Mouse (Mus musculus): ENCODE measurements around the gene Pdgfc. TPM values are rescaled to one million over a fixed set of nuclear protein-coding genes. Genes with fewer than 3 reads are reported as not detected.

Gene Pdgfc
- polyA plus RNA-seq, 1 experiment from 2014 or later, result 27.7 TPM

- DNase-seq (ENCODE audit: low spot score) (no peak), ATAC-seq (ENCODE audit: low read depth) (no peak)
- Histone ChIP-seq H3K4me3 (ENCODE audit: low read depth, low read length) (no peak overlapping the region), H3K4me2 (ENCODE audit: low read depth, low read length) (no peak overlapping the region), H3K27ac (replicated peaks; ENCODE audit: low read depth, low read length) (no peak overlapping the region), H3K36me3 (ENCODE audit: control insufficient read depth, insufficient read depth, low read length) (no peaks in the 10 kb centered on the region), H3K27me3 (replicated peaks; ENCODE audit: control insufficient read depth, insufficient read depth, low read length) (no peaks in the 10 kb centered on the region), H3K4me1 (ENCODE audit: control insufficient read depth, insufficient read depth, low read length) (no peaks in the 10 kb centered on the region; the same call in 1 of the 2 replicates), H3K9me3 (ENCODE audit: control insufficient read depth, low read length) (no peaks in the 10 kb centered on the region), H3K9ac (ENCODE audit: low read depth, low read length) (no peak overlapping the region)
- WGBS, result 73% methylated on average over 1 of the region's 1 CpGs
Measured at GRCm38 (mm10) chr3:81057719-81058118, 21.5 kb downstream of the Pdgfc start.

DNA sequence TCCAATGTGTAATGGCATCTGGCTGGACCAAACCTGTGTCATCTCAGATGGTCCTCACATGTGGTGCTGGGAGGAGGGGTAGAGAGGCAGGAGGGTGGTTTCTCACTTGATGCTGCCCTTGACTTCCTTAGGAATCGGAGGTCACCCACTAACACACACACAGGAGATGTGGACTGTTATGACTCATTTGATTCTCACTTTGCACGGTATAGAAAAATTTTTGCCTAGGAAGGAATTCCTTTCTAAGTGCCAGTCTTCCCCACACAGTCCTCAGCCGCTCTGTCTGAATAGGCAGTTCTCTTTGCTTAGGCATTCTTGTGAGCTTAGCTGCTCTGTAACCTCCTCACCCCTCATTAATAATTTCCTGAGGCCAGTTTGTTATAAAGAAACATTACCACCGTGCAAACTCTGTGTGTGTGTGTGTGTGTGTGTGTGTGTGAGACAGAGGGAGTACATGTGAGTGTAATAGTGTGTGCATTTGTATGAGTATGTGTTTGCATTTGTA lies 22.4 kb downstream of the Pdgfc start:
- Histone ChIP-seq H3K4me1 (ENCODE audit: control insufficient read depth, insufficient read depth, low read length) (no peaks in the 10 kb centered on the region; the same call in 1 of the 2 replicates), H3K4me2 (ENCODE audit: low read depth, low read length) (no peak overlapping the region), H3K27ac (replicated peaks; ENCODE audit: low read depth, low read length) (no peak overlapping the region), H3K9ac (ENCODE audit: low read depth, low read length) (no peak overlapping the region), H3K9me3 (ENCODE audit: control insufficient read depth, low read length) (no peaks in the 10 kb centered on the region), H3K36me3 (ENCODE audit: control insufficient read depth, insufficient read depth, low read length) (no peaks in the 10 kb centered on the region), H3K27me3 (replicated peaks; ENCODE audit: control insufficient read depth, insufficient read depth, low read length) (no peaks in the 10 kb centered on the region), H3K4me3 (ENCODE audit: low read depth, low read length) (no peak overlapping the region)
- WGBS, result 24% methylated on average over 4 of the region's 4 CpGs
- DNase-seq (ENCODE audit: low spot score), result peak; percentile 23
- peak; percentile 63 for ATAC-seq (ENCODE audit: low read depth)

DNA sequence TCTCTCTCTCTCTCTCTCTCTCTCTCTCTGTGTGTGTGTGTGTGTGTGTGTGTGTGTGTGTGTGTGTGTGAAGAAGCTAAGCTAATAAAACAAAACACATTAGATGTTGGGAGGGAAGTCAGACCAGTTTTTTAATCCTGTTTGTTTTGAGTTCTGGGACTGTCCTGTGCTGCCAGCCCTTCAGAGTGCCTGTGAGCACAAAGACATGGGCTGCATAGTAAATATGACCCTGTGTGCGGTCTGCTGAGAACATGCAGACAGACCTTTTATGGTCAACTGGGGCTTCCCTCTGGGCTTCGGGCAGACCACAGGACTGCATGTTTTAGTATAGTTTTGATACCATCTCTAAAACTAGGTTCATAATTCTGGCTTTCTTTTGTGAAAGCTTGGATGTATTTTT lies 32.3 kb downstream of the Pdgfc start:
- no peaks in the 10 kb centered on the region for H3K9me3 ChIP-seq (ENCODE audit: control insufficient read depth, low read length)
- WGBS, result 50% methylated on average over 2 of the region's 2 CpGs
- H3K4me3 ChIP-seq (ENCODE audit: low read depth, low read length), result no peak overlapping the region
- no peak overlapping the region for H3K27ac ChIP-seq (replicated peaks; ENCODE audit: low read depth, low read length)
- no peaks in the 10 kb centered on the region for H3K4me1 ChIP-seq (ENCODE audit: control insufficient read depth, insufficient read depth, low read length)
- DNase-seq (ENCODE audit: low spot score) (peak; percentile 59), ATAC-seq (ENCODE audit: low read depth) (no peak)
- no peak overlapping the region for H3K9ac ChIP-seq (ENCODE audit: low read depth, low read length)
- H3K36me3 ChIP-seq (ENCODE audit: control insufficient read depth, insufficient read depth, low read length), result no peaks in the 10 kb centered on the region
- no peak overlapping the region for H3K4me2 ChIP-seq (ENCODE audit: low read depth, low read length)
- H3K27me3 ChIP-seq (replicated peaks; ENCODE audit: control insufficient read depth, insufficient read depth, low read length), result no peaks in the 10 kb centered on the region

- Histone ChIP-seq H3K27ac (replicated peaks; ENCODE audit: low read depth, low read length) (no peak overlapping the region), H3K27me3 (replicated peaks; ENCODE audit: control insufficient read depth, insufficient read depth, low read length) (no peaks in the 10 kb centered on the region), H3K4me1 (ENCODE audit: control insufficient read depth, insufficient read depth, low read length) (no peaks in the 10 kb centered on the region), H3K9ac (ENCODE audit: low read depth, low read length) (no peak overlapping the region), H3K9me3 (ENCODE audit: control insufficient read depth, low read length) (no peaks in the 10 kb centered on the region), H3K4me2 (ENCODE audit: low read depth, low read length) (no peak overlapping the region), H3K36me3 (ENCODE audit: control insufficient read depth, insufficient read depth, low read length) (no peaks in the 10 kb centered on the region), H3K4me3 (ENCODE audit: low read depth, low read length) (no peak overlapping the region)
- 58% methylated on average over 1 of the region's 1 CpGs for WGBS
- no peak for ATAC-seq (ENCODE audit: low read depth)
- DNase-seq (ENCODE audit: low spot score), result no peak
Measured at GRCm38 (mm10) chr3:81101136-81101535, 64.9 kb downstream of the Pdgfc start.

DNA sequence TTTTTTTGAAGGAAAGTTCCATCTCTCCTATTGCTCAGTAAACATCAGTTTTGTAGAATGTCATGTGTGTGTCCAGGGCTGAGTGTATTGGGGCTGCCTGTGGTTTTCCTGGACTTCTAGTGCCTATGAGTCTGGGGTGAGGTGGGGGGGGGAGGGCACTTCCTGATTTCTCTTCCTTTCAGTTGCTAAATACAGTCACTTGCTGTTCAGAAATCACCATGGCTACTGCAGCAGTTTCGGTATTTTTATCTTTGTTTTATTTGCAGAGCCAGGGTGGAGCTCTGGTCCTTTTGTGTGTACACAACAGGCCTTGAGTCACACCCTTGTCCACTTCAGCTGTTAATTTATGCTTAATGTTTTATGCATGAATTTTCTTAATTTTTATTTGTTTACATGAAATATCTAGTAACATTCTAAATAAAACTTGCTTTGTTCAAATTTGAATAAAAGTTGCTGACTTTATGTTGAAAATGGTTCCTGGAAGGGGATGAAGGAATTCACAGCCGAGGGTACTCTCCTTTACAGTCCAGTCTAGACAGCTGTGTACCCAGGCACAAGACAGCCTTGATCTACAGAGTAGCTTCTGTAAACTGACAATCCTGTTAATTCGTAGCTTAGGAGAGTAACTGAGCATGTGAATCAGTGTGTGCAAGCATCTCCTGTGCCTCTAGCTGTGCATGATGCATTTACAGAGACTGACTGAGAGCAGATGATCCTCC lies 66.1 kb downstream of the Pdgfc start:
- no peaks in the 10 kb centered on the region for H3K27me3 ChIP-seq (replicated peaks; ENCODE audit: control insufficient read depth, insufficient read depth, low read length)
- H3K27ac ChIP-seq (replicated peaks; ENCODE audit: low read depth, low read length), result no peak overlapping the region
- no peaks in the 10 kb centered on the region for H3K36me3 ChIP-seq (ENCODE audit: control insufficient read depth, insufficient read depth, low read length)
- no peak overlapping the region for H3K9ac ChIP-seq (ENCODE audit: low read depth, low read length)
- no peaks in the 10 kb centered on the region for H3K9me3 ChIP-seq (ENCODE audit: control insufficient read depth, low read length)
- H3K4me3 ChIP-seq (ENCODE audit: low read depth, low read length), result no peak overlapping the region
- DNase-seq (ENCODE audit: low spot score) (peak; percentile 48), ATAC-seq (ENCODE audit: low read depth) (no peak)
- H3K4me2 ChIP-seq (ENCODE audit: low read depth, low read length), result no peak overlapping the region
- 36% methylated on average over 3 of the region's 3 CpGs for WGBS
- no peaks in the 10 kb centered on the region for H3K4me1 ChIP-seq (ENCODE audit: control insufficient read depth, insufficient read depth, low read length)

GRCm38 (mm10) chr3:81102877-81103420 lies 66.7 kb downstream of the Pdgfc start:
- no peak overlapping the region for H3K9ac ChIP-seq (ENCODE audit: low read depth, low read length)
- no peaks in the 10 kb centered on the region for H3K27me3 ChIP-seq (replicated peaks; ENCODE audit: control insufficient read depth, insufficient read depth, low read length)
- H3K4me3 ChIP-seq (ENCODE audit: low read depth, low read length), result no peak overlapping the region
- H3K27ac ChIP-seq (replicated peaks; ENCODE audit: low read depth, low read length), result no peak overlapping the region
- DNase-seq (ENCODE audit: low spot score) (no peak), ATAC-seq (ENCODE audit: low read depth) (no peak)
- H3K4me2 ChIP-seq (ENCODE audit: low read depth, low read length), result no peak overlapping the region
- WGBS, result 72% methylated on average over 5 of the region's 5 CpGs
- H3K36me3 ChIP-seq (ENCODE audit: control insufficient read depth, insufficient read depth, low read length), result no peaks in the 10 kb centered on the region
- no peaks in the 10 kb centered on the region for H3K4me1 ChIP-seq (ENCODE audit: control insufficient read depth, insufficient read depth, low read length)
- no peaks in the 10 kb centered on the region for H3K9me3 ChIP-seq (ENCODE audit: control insufficient read depth, low read length)

GRCm38 (mm10) chr3:81107515-81107914 lies 71.3 kb downstream of the Pdgfc start:
- 65% methylated on average over 1 of the region's 1 CpGs for WGBS
- no peak overlapping the region for H3K4me2 ChIP-seq (ENCODE audit: low read depth, low read length)
- H3K9ac ChIP-seq (ENCODE audit: low read depth, low read length), result no peak overlapping the region
- no peak overlapping the region for H3K27ac ChIP-seq (replicated peaks; ENCODE audit: low read depth, low read length)
- no peaks in the 10 kb centered on the region for H3K27me3 ChIP-seq (replicated peaks; ENCODE audit: control insufficient read depth, insufficient read depth, low read length)
- H3K9me3 ChIP-seq (ENCODE audit: control insufficient read depth, low read length), result no peaks in the 10 kb centered on the region
- no peak for ATAC-seq (ENCODE audit: low read depth)
- H3K4me1 ChIP-seq (ENCODE audit: control insufficient read depth, insufficient read depth, low read length), result no peaks in the 10 kb centered on the region
- no peaks in the 10 kb centered on the region for H3K36me3 ChIP-seq (ENCODE audit: control insufficient read depth, insufficient read depth, low read length)
- H3K4me3 ChIP-seq (ENCODE audit: low read depth, low read length), result no peak overlapping the region
- DNase-seq (ENCODE audit: low spot score), result no peak

DNA sequence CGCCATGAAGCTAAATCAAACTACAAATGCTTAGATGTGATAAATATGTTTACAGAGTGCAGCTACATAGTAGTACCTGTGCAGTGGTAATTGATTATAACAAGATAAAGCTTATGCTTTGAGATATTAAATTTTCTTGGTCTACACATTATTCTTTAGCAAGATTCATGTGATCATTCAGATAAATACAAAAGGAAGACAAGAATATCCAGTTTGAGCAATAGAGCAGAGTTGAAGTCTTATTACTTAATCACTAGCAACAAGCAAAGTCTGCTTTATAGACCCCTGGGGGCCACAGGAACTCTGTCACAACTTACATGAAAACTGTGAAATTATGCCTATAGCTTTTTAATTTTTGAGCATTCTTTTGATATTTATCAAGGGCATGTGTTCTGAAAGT lies 74.8 kb downstream of the Pdgfc start:
- no peak overlapping the region for H3K4me2 ChIP-seq (ENCODE audit: low read depth, low read length)
- 77% methylated on average over 1 of the region's 1 CpGs for WGBS
- ATAC-seq (ENCODE audit: low read depth), result no peak

DNA sequence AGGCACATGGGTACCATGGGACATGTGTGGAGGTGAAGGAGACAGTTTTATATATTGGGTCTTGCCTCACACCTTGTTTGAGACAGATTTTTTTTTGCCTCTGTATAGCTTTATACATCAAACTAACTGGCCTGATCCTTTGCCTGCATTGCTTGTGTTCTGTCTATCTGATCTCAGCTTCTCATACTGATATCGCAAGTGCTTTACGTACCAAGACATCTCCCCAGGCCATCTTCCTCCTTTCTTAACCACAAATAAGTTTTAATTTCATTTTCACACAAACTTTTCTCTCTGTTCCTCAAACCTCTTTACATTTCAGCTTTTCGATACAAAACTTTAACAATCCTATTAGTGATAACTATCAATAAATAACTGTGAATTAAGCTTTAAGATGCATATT lies 76.7 kb downstream of the Pdgfc start:
- no peak overlapping the region for H3K4me2 ChIP-seq (ENCODE audit: low read depth, low read length)
- H3K27me3 ChIP-seq (replicated peaks; ENCODE audit: control insufficient read depth, insufficient read depth, low read length), result no peaks in the 10 kb centered on the region
- H3K4me1 ChIP-seq (ENCODE audit: control insufficient read depth, insufficient read depth, low read length), result no peaks in the 10 kb centered on the region
- DNase-seq (ENCODE audit: low spot score) (no peak), ATAC-seq (ENCODE audit: low read depth) (no peak)
- no peaks in the 10 kb centered on the region for H3K9me3 ChIP-seq (ENCODE audit: control insufficient read depth, low read length)
- H3K36me3 ChIP-seq (ENCODE audit: control insufficient read depth, insufficient read depth, low read length), result no peaks in the 10 kb centered on the region
- H3K9ac ChIP-seq (ENCODE audit: low read depth, low read length), result no peak overlapping the region
- H3K4me3 ChIP-seq (ENCODE audit: low read depth, low read length), result no peak overlapping the region
- 94% methylated on average over 3 of the region's 3 CpGs for WGBS
- no peak overlapping the region for H3K27ac ChIP-seq (replicated peaks; ENCODE audit: low read depth, low read length)

More for the DNA sequence above, 74.8 kb downstream of the Pdgfc start:
- Histone ChIP-seq H3K27me3 (replicated peaks; ENCODE audit: control insufficient read depth, insufficient read depth, low read length) (no peaks in the 10 kb centered on the region), H3K9me3 (ENCODE audit: control insufficient read depth, low read length) (no peaks in the 10 kb centered on the region), H3K27ac (replicated peaks; ENCODE audit: low read depth, low read length) (no peak overlapping the region), H3K4me3 (ENCODE audit: low read depth, low read length) (no peak overlapping the region), H3K36me3 (ENCODE audit: control insufficient read depth, insufficient read depth, low read length) (no peaks in the 10 kb centered on the region), H3K4me1 (ENCODE audit: control insufficient read depth, insufficient read depth, low read length) (no peaks in the 10 kb centered on the region), H3K9ac (ENCODE audit: low read depth, low read length) (no peak overlapping the region)
- DNase-seq (ENCODE audit: low spot score), result no peak
